Mouse (Mus musculus) brain, embryonic 14.5 days (tissue): ENCODE results near the gene Lrrc75a.

Experiments used
- CTCF ChIP-seq: fragments of 200-500 bp; IDR thresholded peaks from 2 replicates; pipeline ENCODE4 v1.5.1; 2012; ENCODE audit warnings: inconsistent platforms, mild to moderate bottlenecking, moderate library complexity, borderline replicate concordance; ENCODE audit not compliant: insufficient read depth, insufficient read length; ENCODE audit errors: extremely low read depth
- POLR2A ChIP-seq: fragments of 200-500 bp; IDR thresholded peaks from 2 replicates; pipeline ENCODE4 v1.6.1; 2012; ENCODE audit warnings: mild to moderate bottlenecking, inconsistent platforms, borderline replicate concordance; ENCODE audit not compliant: poor library complexity, insufficient read depth, insufficient read length, severe bottlenecking; ENCODE audit errors: extremely low read depth

GRCm38 (mm10) chr11:62555896-62556412, 92.4 kb downstream of the Lrrc75a start:
- TF ChIP-seq CTCF (no peak), POLR2A (no peak)
